Mouse (Mus musculus): Measurements from ENCODE around the gene Gpr182. TPM values are rescaled to one million over a fixed set of nuclear protein-coding genes. Genes with fewer than 3 reads are reported as not detected.
A peak's percentile ranks its signal among the peaks of the same experiment; 100 is the strongest.

The Gpr182 gene
- total and polyA plus RNA-seq, 3 experiments: 2.6 to 8.6 (median 3.9) TPM

- Histone ChIP-seq H3K27ac (no peak overlapping the region), H3K27me3 (ENCODE audit: control insufficient read depth, insufficient read depth, low read length) (no peaks in the 10 kb centered on the region), H3K4me1 (ENCODE audit: control insufficient read depth, insufficient read depth, low read length) (peaks cover 1% of the 10 kb centered on the region; the same call in 1 of the 2 replicates), H3K79me2 (replicated peaks; ENCODE audit: control insufficient read depth, insufficient read depth, low read length) (no peaks in the 10 kb centered on the region), H3K4me3 (no peak overlapping the region), H3K9ac (ENCODE audit: low read depth, low read length) (no peak overlapping the region), H3K36me3 (ENCODE audit: control insufficient read depth, insufficient read depth, low read length) (no peaks in the 10 kb centered on the region)
- WGBS: 37% methylated on average over 2 of the region's 2 CpGs
- intact Hi-C loops (cut with DNase I): loop anchor here (5.0 to 10.0 kb wide), 5 partner anchors 60 to 270 kb away; partner anchors contain the start of genes Hsd17b6, Lrp1 and Stat6
- no peak for DNase-seq
- no peak for TF ChIP-seq POLR2A (IDR thresholded peaks at IDR 0.05; ENCODE audit: insufficient read depth, low read depth, low read length)
- no peak for TF ChIP-seq CTCF (IDR thresholded peaks at IDR 0.05)
- no peak for TF ChIP-seq EP300 (IDR thresholded peaks at IDR 0.05; ENCODE audit: insufficient read depth, low read depth, low read length)
Measured at GRCm38 (mm10) chr10:127737552-127737951, 14.0 kb downstream of the Gpr182 start.

- Histone ChIP-seq H3K79me2 (replicated peaks; ENCODE audit: control insufficient read depth, insufficient read depth, low read length) (no peaks in the 10 kb centered on the region), H3K4me3 (no peak overlapping the region), H3K36me3 (ENCODE audit: control insufficient read depth, insufficient read depth, low read length) (no peaks in the 10 kb centered on the region), H3K9ac (ENCODE audit: low read depth, low read length) (no peak overlapping the region), H3K27me3 (ENCODE audit: control insufficient read depth, insufficient read depth, low read length) (no peaks in the 10 kb centered on the region), H3K27ac (no peak overlapping the region), H3K4me1 (ENCODE audit: control insufficient read depth, insufficient read depth, low read length) (peaks cover 1% of the 10 kb centered on the region; the same call in 1 of the 2 replicates)
- DNase-seq: no peak
- intact Hi-C loops (cut with DNase I): loop anchor here (5.0 to 10.0 kb wide), 5 partner anchors 60 to 270 kb away; partner anchors contain the start of genes Hsd17b6, Lrp1 and Stat6
- no peak for TF ChIP-seq EP300 (IDR thresholded peaks at IDR 0.05; ENCODE audit: insufficient read depth, low read depth, low read length)
- TF ChIP-seq POLR2A (IDR thresholded peaks at IDR 0.05; ENCODE audit: insufficient read depth, low read depth, low read length): no peak
- TF ChIP-seq CTCF (IDR thresholded peaks at IDR 0.05): no peak
- WGBS: 40% methylated on average over 4 of the region's 4 CpGs
Measured at GRCm38 (mm10) chr10:127736916-127737315, 14.6 kb downstream of the Gpr182 start.

- Histone ChIP-seq H3K36me3 (ENCODE audit: control insufficient read depth, insufficient read depth, low read length) (no peaks in the 10 kb centered on the region), H3K27ac (no peak overlapping the region), H3K4me1 (ENCODE audit: control insufficient read depth, insufficient read depth, low read length) (peaks cover 1% of the 10 kb centered on the region; the same call in 1 of the 2 replicates), H3K9ac (ENCODE audit: low read depth, low read length) (no peak overlapping the region), H3K79me2 (replicated peaks; ENCODE audit: control insufficient read depth, insufficient read depth, low read length) (no peaks in the 10 kb centered on the region), H3K4me3 (no peak overlapping the region), H3K27me3 (ENCODE audit: control insufficient read depth, insufficient read depth, low read length) (no peaks in the 10 kb centered on the region)
- no peak for DNase-seq
- TF ChIP-seq CTCF (IDR thresholded peaks at IDR 0.05) (no peak), EP300 (IDR thresholded peaks at IDR 0.05; ENCODE audit: insufficient read depth, low read depth, low read length) (no peak), POLR2A (IDR thresholded peaks at IDR 0.05; ENCODE audit: insufficient read depth, low read depth, low read length) (no peak)
- whole genome bisulfite sequencing: 73% methylated on average over 2 of the region's 2 CpGs
- intact Hi-C loops (cut with DNase I): loop anchor here (5.0 to 10.0 kb wide), 5 partner anchors 59 to 271 kb away; partner anchors contain the start of genes Hsd17b6, Lrp1 and Stat6
Measured at GRCm38 (mm10) chr10:127736266-127736665, 15.3 kb downstream of the Gpr182 start.

- Histone ChIP-seq H3K27ac (no peak overlapping the region), H3K36me3 (ENCODE audit: control insufficient read depth, insufficient read depth, low read length) (no peaks in the 10 kb centered on the region), H3K27me3 (ENCODE audit: control insufficient read depth, insufficient read depth, low read length) (no peaks in the 10 kb centered on the region), H3K79me2 (replicated peaks; ENCODE audit: control insufficient read depth, insufficient read depth, low read length) (no peaks in the 10 kb centered on the region), H3K4me3 (no peak overlapping the region), H3K4me1 (ENCODE audit: control insufficient read depth, insufficient read depth, low read length) (peaks cover 1% of the 10 kb centered on the region; the same call in 1 of the 2 replicates), H3K9ac (ENCODE audit: low read depth, low read length) (no peak overlapping the region)
- intact Hi-C loops (cut with DNase I): loop anchor here (5.0 to 10.0 kb wide), 2 partner anchors 42 to 170 kb away; no protein-coding TSS in a partner anchor
- TF ChIP-seq EP300 (IDR thresholded peaks at IDR 0.05; ENCODE audit: insufficient read depth, low read depth, low read length): no peak
- TF ChIP-seq POLR2A (IDR thresholded peaks at IDR 0.05; ENCODE audit: insufficient read depth, low read depth, low read length): no peak
- TF ChIP-seq CTCF (IDR thresholded peaks at IDR 0.05): peak; percentile 54
- 23% methylated on average over 5 of the region's 5 CpGs for WGBS
- no peak for DNase-seq
Measured at GRCm38 (mm10) chr10:127734434-127734833, 17.1 kb downstream of the Gpr182 start.

GRCm38 (mm10) chr10:127731397-127731796 lies 20.1 kb downstream of the Gpr182 start:
- Histone ChIP-seq H3K36me3 (ENCODE audit: control insufficient read depth, insufficient read depth, low read length) (no peaks in the 10 kb centered on the region), H3K79me2 (replicated peaks; ENCODE audit: control insufficient read depth, insufficient read depth, low read length) (no peaks in the 10 kb centered on the region), H3K9ac (ENCODE audit: low read depth, low read length) (no peak overlapping the region), H3K4me1 (ENCODE audit: control insufficient read depth, insufficient read depth, low read length) (no peaks in the 10 kb centered on the region), H3K27me3 (ENCODE audit: control insufficient read depth, insufficient read depth, low read length) (no peaks in the 10 kb centered on the region), H3K27ac (no peak overlapping the region), H3K4me3 (no peak overlapping the region)
- WGBS: 31% methylated on average over 5 of the region's 5 CpGs
- TF ChIP-seq POLR2A (IDR thresholded peaks at IDR 0.05; ENCODE audit: insufficient read depth, low read depth, low read length) (no peak), CTCF (IDR thresholded peaks at IDR 0.05) (no peak), EP300 (IDR thresholded peaks at IDR 0.05; ENCODE audit: insufficient read depth, low read depth, low read length) (no peak)
- intact Hi-C loops (cut with DNase I): loop anchor here (5.0 to 10.0 kb wide), 2 partner anchors 39 to 167 kb away; no protein-coding TSS in a partner anchor
- no peak for DNase-seq

GRCm38 (mm10) chr10:127730933-127731310 lies 20.6 kb downstream of the Gpr182 start:
- H3K9ac ChIP-seq (ENCODE audit: low read depth, low read length): no peak overlapping the region
- no peaks in the 10 kb centered on the region for H3K79me2 ChIP-seq (replicated peaks; ENCODE audit: control insufficient read depth, insufficient read depth, low read length)
- H3K27me3 ChIP-seq (ENCODE audit: control insufficient read depth, insufficient read depth, low read length): no peaks in the 10 kb centered on the region
- no peak overlapping the region for H3K4me3 ChIP-seq
- intact Hi-C loops (cut with DNase I): loop anchor here (5.0 to 10.0 kb wide), 2 partner anchors 39 to 166 kb away; no protein-coding TSS in a partner anchor
- DNase-seq: no peak
- no peaks in the 10 kb centered on the region for H3K4me1 ChIP-seq (ENCODE audit: control insufficient read depth, insufficient read depth, low read length)
- 59% methylated on average over 9 of the region's 9 CpGs for WGBS
- no peaks in the 10 kb centered on the region for H3K36me3 ChIP-seq (ENCODE audit: control insufficient read depth, insufficient read depth, low read length)
- H3K27ac ChIP-seq: no peak overlapping the region
- TF ChIP-seq POLR2A (IDR thresholded peaks at IDR 0.05; ENCODE audit: insufficient read depth, low read depth, low read length): no peak
- no peak for TF ChIP-seq EP300 (IDR thresholded peaks at IDR 0.05; ENCODE audit: insufficient read depth, low read depth, low read length)
- no peak for TF ChIP-seq CTCF (IDR thresholded peaks at IDR 0.05)

All from heart, adult 2 months (tissue).